Mouse (Mus musculus) olfactory bulb, adult 2 months (tissue): ENCODE measurements around the gene Ccdc141.

Experiments used
- CTCF ChIP-seq: fragments of 200-500 bp; IDR thresholded peaks from 2 replicates; pipeline ENCODE4 v1.5.1; 2012; ENCODE audit warnings: low read depth, mild to moderate bottlenecking, low read length, moderate library complexity; ENCODE audit not compliant: insufficient read depth
- POLR2A ChIP-seq: fragments of 200-500 bp; IDR thresholded peaks from 2 replicates; pipeline ENCODE4 v1.6.1; 2012; ENCODE audit warnings: mild to moderate bottlenecking, low read depth, low read length, moderate library complexity; ENCODE audit not compliant: insufficient read depth

DNA sequence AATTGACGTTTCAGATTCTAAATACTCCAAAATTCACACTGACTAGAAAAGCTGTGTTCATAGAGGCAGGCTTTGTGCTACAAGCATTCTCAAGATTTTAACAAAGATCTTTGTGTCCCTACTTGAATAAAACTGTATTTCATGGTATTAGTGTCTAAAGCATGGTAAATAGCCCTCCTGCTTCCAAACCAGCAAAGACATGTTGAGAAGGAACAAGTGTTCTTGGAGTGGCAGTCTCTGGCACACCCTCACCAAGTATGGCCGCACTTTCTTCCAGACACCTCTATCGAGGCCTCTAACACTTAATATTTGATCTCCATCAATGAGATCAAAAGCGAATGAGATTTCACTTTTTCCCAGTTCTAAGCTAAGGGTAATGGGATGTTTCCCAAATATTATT, 78.7 kb downstream of the Ccdc141 start:
- no peak for TF ChIP-seq POLR2A
- no peak for TF ChIP-seq CTCF
